Mouse (Mus musculus) forebrain, postnatal 0 days (tissue): Measurements from ENCODE around the gene Wasf3. TPM values are rescaled to one million over a fixed set of nuclear protein-coding genes. Genes with fewer than 3 reads are reported as not detected.
"Not testable (repeated sequence)": the region's sequence is repeated elsewhere in the genome, so short reads cannot be mapped to it uniquely, and the experiment has no call there.

Experiments used
- ATAC-seq: fragments of 200-750 bp; cut with Nextera tagmentation; 2 replicates; pipeline ENCODE4 v1.8.0; 2017; ENCODE audit warnings: mild to moderate bottlenecking, moderate library complexity
- DNase-seq: peaks from one replicate; pipeline ENCODE4 v3.0.0-alpha.2; 2015
- H3K27ac ChIP-seq: fragments of 300-500 bp; sonication (generic); 2 replicates; pipeline ENCODE4 v1.5.1; 2014; ENCODE audit warnings: low read depth, mild to moderate bottlenecking, antibody characterized with exemption, low read length, moderate library complexity, mixed read lengths
- H3K27me3 ChIP-seq: fragments of 300-500 bp; sonication (generic); 2 replicates; pipeline ENCODE4 v1.6.1; 2014; ENCODE audit warnings: mild to moderate bottlenecking, low read length, mixed read lengths; ENCODE audit not compliant: insufficient read depth
- H3K36me3 ChIP-seq: fragments of 300-500 bp; sonication (generic); 2 replicates; pipeline ENCODE4 v1.6.1; 2014; ENCODE audit warnings: mild to moderate bottlenecking, moderate library complexity; ENCODE audit not compliant: insufficient read depth
- H3K4me1 ChIP-seq: fragments of 300-500 bp; sonication (generic); 2 replicates; pipeline ENCODE4 v1.6.1; 2014; ENCODE audit warnings: antibody characterized with exemption; ENCODE audit not compliant: insufficient read depth
- H3K4me2 ChIP-seq: fragments of 300-500 bp; sonication (generic); 2 replicates; pipeline ENCODE4 v1.6.1; 2014; ENCODE audit warnings: low read depth, mild to moderate bottlenecking, moderate library complexity
- H3K4me3 ChIP-seq: fragments of 300-500 bp; sonication (generic); 2 replicates; pipeline ENCODE4 v1.5.1; 2014; ENCODE audit warnings: low read depth, low read length, mixed read lengths
- H3K9ac ChIP-seq: fragments of 300-500 bp; sonication (generic); 2 replicates; pipeline ENCODE4 v1.6.1; 2014; ENCODE audit warnings: mild to moderate bottlenecking
- H3K9me3 ChIP-seq: fragments of 300-500 bp; sonication (generic); 2 replicates; pipeline ENCODE4 v1.6.1; 2016; ENCODE audit warnings: low read length
- CTCF ChIP-seq: sonication (generic); IDR thresholded peaks from 2 replicates; pipeline ENCODE4 v1.5.1; 2016; ENCODE audit warnings: antibody characterized with exemption, control low read depth, low read depth
- WGBS: fragments of 180-500 bp; shearing (Covaris S2); extraction: QIAGEN DNeasy Blood & Tissue Kit; methylation state at CpG from one replicate; pipeline ENCODE4 v1.1.7; 2014; 5-methylcytosine and 5-hydroxymethylcytosine counted together
- polyA plus RNA-seq: library from polyadenylated mRNA; unstranded; fragments of >200 nt; fragmentation: Nextera tagmentation; extraction: Ambion mirVana; gene quantifications from 2 replicates; pipeline ENCODE4 v1.2.1, GENCODE M21; 2015
- total RNA-seq: library from RNA; depleted of rRNA; stranded (reverse); fragments of >200 nt; gene quantifications from 2 replicates; pipeline ENCODE4 v1.2.3, GENCODE M21; 2014

The Wasf3 gene
- total and polyA plus RNA-seq, 2 experiments from 2014 or later = 14.3 to 33.0 TPM

GRCm38 (mm10) chr5:146398386-146399115 lies 13.8 kb downstream of the Wasf3 start:
- H3K27me3 ChIP-seq = no peaks in the 10 kb centered on the region
- no peak for TF ChIP-seq CTCF
- peaks cover 13% of the 10 kb centered on the region for H3K9me3 ChIP-seq
- ATAC-seq = no peak
- H3K4me3 ChIP-seq = no peak overlapping the region
- 90% methylated on average over 7 of the region's 7 CpGs for WGBS
- H3K4me2 ChIP-seq = no peak overlapping the region
- no peaks in the 10 kb centered on the region for H3K36me3 ChIP-seq
- no peak overlapping the region for H3K9ac ChIP-seq
- no peak for DNase-seq
- no peaks in the 10 kb centered on the region for H3K4me1 ChIP-seq
- no peak overlapping the region for H3K27ac ChIP-seq

- H3K9ac ChIP-seq, H3K4me1 ChIP-seq, ATAC-seq, H3K27ac ChIP-seq, H3K4me2 ChIP-seq, H3K27me3 ChIP-seq, DNase-seq, H3K4me3 ChIP-seq, H3K36me3 ChIP-seq, H3K9me3 ChIP-seq: not testable (repeated sequence)
- WGBS = 95% methylated on average over 6 of the region's 6 CpGs
Observed at GRCm38 (mm10) chr5:146401012-146401411, 16.2 kb downstream of the Wasf3 start.

- TF ChIP-seq CTCF = no peak
- no peaks in the 10 kb centered on the region for H3K9me3 ChIP-seq
- no peak overlapping the region for H3K9ac ChIP-seq
- no peaks in the 10 kb centered on the region for H3K36me3 ChIP-seq
- H3K27ac ChIP-seq = no peak overlapping the region
- H3K4me1 ChIP-seq = no peaks in the 10 kb centered on the region
- H3K27me3 ChIP-seq = no peaks in the 10 kb centered on the region
- H3K4me2 ChIP-seq = no peak overlapping the region
- ATAC-seq = peak; percentile 63
- 16% methylated on average over 11 of the region's 11 CpGs for WGBS
- no peak overlapping the region for H3K4me3 ChIP-seq
- no peak for DNase-seq
Observed at GRCm38 (mm10) chr5:146402311-146402710, 17.5 kb downstream of the Wasf3 start.

GRCm38 (mm10) chr5:146403923-146404322 lies 19.1 kb downstream of the Wasf3 start:
- no peak overlapping the region for H3K4me2 ChIP-seq
- ATAC-seq (no peak), DNase-seq (no peak)
- H3K4me1 ChIP-seq = no peaks in the 10 kb centered on the region
- no peak for TF ChIP-seq CTCF
- no peak overlapping the region for H3K4me3 ChIP-seq
- H3K27me3 ChIP-seq = no peaks in the 10 kb centered on the region
- 42% methylated on average over 2 of the region's 2 CpGs for WGBS
- H3K9me3 ChIP-seq = no peaks in the 10 kb centered on the region
- H3K9ac ChIP-seq = no peak overlapping the region
- no peak overlapping the region for H3K27ac ChIP-seq
- H3K36me3 ChIP-seq = no peaks in the 10 kb centered on the region

GRCm38 (mm10) chr5:146406133-146406532 lies 21.3 kb downstream of the Wasf3 start:
- Histone ChIP-seq H3K9ac (no peak overlapping the region), H3K27ac (no peak overlapping the region), H3K27me3 (no peaks in the 10 kb centered on the region), H3K4me2 (no peak overlapping the region), H3K36me3 (no peaks in the 10 kb centered on the region), H3K4me3 (no peak overlapping the region), H3K4me1 (no peaks in the 10 kb centered on the region), H3K9me3 (no peaks in the 10 kb centered on the region)
- ATAC-seq (no peak), DNase-seq (no peak)
- peak; percentile 39 for TF ChIP-seq CTCF
- 97% methylated on average over 1 of the region's 1 CpGs for WGBS

- H3K36me3 ChIP-seq = no peaks in the 10 kb centered on the region
- no peak for TF ChIP-seq CTCF
- no peak overlapping the region for H3K9ac ChIP-seq
- no peak overlapping the region for H3K4me2 ChIP-seq
- 53% methylated on average over 3 of the region's 3 CpGs for WGBS
- ATAC-seq = no peak
- H3K27ac ChIP-seq = no peak overlapping the region
- H3K9me3 ChIP-seq = no peaks in the 10 kb centered on the region
- peaks cover 4% of the 10 kb centered on the region; the same call in 1 of the 2 replicates for H3K4me1 ChIP-seq
- no peaks in the 10 kb centered on the region for H3K27me3 ChIP-seq
- no peak overlapping the region for H3K4me3 ChIP-seq
- no peak for DNase-seq
Observed at GRCm38 (mm10) chr5:146407791-146408190, 23.0 kb downstream of the Wasf3 start.

- H3K4me2 ChIP-seq = no peak overlapping the region
- H3K27ac ChIP-seq = no peak overlapping the region
- no peaks in the 10 kb centered on the region for H3K36me3 ChIP-seq
- no peak overlapping the region for H3K9ac ChIP-seq
- DNase-seq (no peak), ATAC-seq (no peak)
- no peak overlapping the region for H3K4me3 ChIP-seq
- no peak for TF ChIP-seq CTCF
- no peaks in the 10 kb centered on the region for H3K9me3 ChIP-seq
- H3K4me1 ChIP-seq = peaks cover 12% of the 10 kb centered on the region
- 43% methylated on average over 8 of the region's 8 CpGs for WGBS
- no peaks in the 10 kb centered on the region for H3K27me3 ChIP-seq
Observed at GRCm38 (mm10) chr5:146408604-146409003, 23.8 kb downstream of the Wasf3 start.
